Mouse (Mus musculus) limb, embryonic 12.5 days (tissue): ENCODE measurements around the gene Nek7. TPM values are rescaled to one million over a fixed set of nuclear protein-coding genes. Genes with fewer than 3 reads are reported as not detected.

ENCODE experiments used
- ATAC-seq: fragments of 200-750 bp; cut with Nextera tagmentation; 2 replicates; pipeline ENCODE4 v1.8.0; 2017; ENCODE audit warnings: low read depth, moderate TSS enrichment; ENCODE audit not compliant: insufficient number of reproducible peaks, insufficient read depth, low FRiP score, low TSS enrichment
- H3K27ac ChIP-seq: fragments of 300-500 bp; sonication (generic); 2 replicates; pipeline ENCODE4 v1.5.1; 2016; ENCODE audit warnings: mild to moderate bottlenecking, moderate library complexity
- H3K27me3 ChIP-seq: fragments of 300-500 bp; sonication (generic); 2 replicates; pipeline ENCODE4 v1.6.1; 2016; ENCODE audit warnings: mild to moderate bottlenecking, moderate library complexity
- H3K36me3 ChIP-seq: fragments of 300-500 bp; sonication (generic); 2 replicates; pipeline ENCODE4 v1.6.1; 2016; ENCODE audit warnings: mild to moderate bottlenecking, moderate library complexity
- H3K4me1 ChIP-seq: fragments of 300-500 bp; sonication (generic); replicated peaks from 2 replicates; pipeline ENCODE4 v1.6.1; 2016
- H3K4me2 ChIP-seq: fragments of 300-500 bp; sonication (generic); 2 replicates; pipeline ENCODE4 v1.6.1; 2016; ENCODE audit warnings: mild to moderate bottlenecking, moderate library complexity
- H3K4me3 ChIP-seq: fragments of 300-500 bp; sonication (generic); replicated peaks from 2 replicates; pipeline ENCODE4 v1.5.1; 2016; ENCODE audit warnings: mild to moderate bottlenecking
- H3K9ac ChIP-seq: fragments of 300-500 bp; sonication (generic); replicated peaks from 2 replicates; pipeline ENCODE4 v1.6.1; 2016; ENCODE audit warnings: mild to moderate bottlenecking, moderate library complexity
- H3K9me3 ChIP-seq: fragments of 300-500 bp; sonication (generic); 2 replicates; pipeline ENCODE4 v1.6.1; 2016; ENCODE audit warnings: mild to moderate bottlenecking, moderate library complexity
- WGBS: fragments of 180-500 bp; shearing (Covaris S2); methylation state at CpG from one replicate; pipeline ENCODE4 v1.1.7; 2016; 5-methylcytosine and 5-hydroxymethylcytosine counted together
- polyA plus RNA-seq: library from polyadenylated mRNA; unstranded; fragments of >200 nt; fragmentation: Nextera tagmentation; extraction: Ambion mirVana; gene quantifications from 2 replicates; pipeline ENCODE4 v1.2.1, GENCODE M21; 2016

The Nek7 gene
- polyA plus RNA-seq, 1 experiment from 2014 or later, result 47.2 TPM

GRCm38 (mm10) chr1:138448635-138449475 is 171.1 kb downstream of the Nek7 start:
- Histone ChIP-seq H3K27ac (no peak overlapping the region), H3K9me3 (no peaks in the 10 kb centered on the region), H3K4me1 (peaks cover 3% of the 10 kb centered on the region; the same call in 1 of the 2 replicates), H3K36me3 (no peaks in the 10 kb centered on the region), H3K9ac (no peak overlapping the region), H3K27me3 (no peaks in the 10 kb centered on the region), H3K4me3 (no peak overlapping the region), H3K4me2 (no peak overlapping the region)
- 64% methylated on average over 15 of the region's 15 CpGs for WGBS
- ATAC-seq, result no peak

GRCm38 (mm10) chr1:138446846-138447245 is 173.1 kb downstream of the Nek7 start:
- Histone ChIP-seq H3K27me3 (no peaks in the 10 kb centered on the region), H3K27ac (no peak overlapping the region), H3K4me3 (no peak overlapping the region), H3K9me3 (no peaks in the 10 kb centered on the region), H3K9ac (no peak overlapping the region), H3K36me3 (no peaks in the 10 kb centered on the region), H3K4me2 (no peak overlapping the region), H3K4me1 (peaks cover 3% of the 10 kb centered on the region; the same call in 1 of the 2 replicates)
- 95% methylated on average over 1 of the region's 1 CpGs for WGBS
- ATAC-seq, result no peak

Other genes with a start within 250 kb of the Nek7 start
- 103 and 104 TPM in 2 replicates for gene Lhx9, start 228.4 kb upstream of the Nek7 start, polyA plus RNA-seq
- gene 2310009B15Rik, start 236.7 kb upstream of the Nek7 start, polyA plus RNA-seq, result 55.2 and 65.0 TPM in 2 replicates